In genomic region chr5:120588569-120589094, GRCm38 (mm10) we compare ENCODE assay signal across 8 mouse cellular contexts. TPM values are rescaled to one million over a fixed set of nuclear protein-coding genes. Genes with fewer than 3 reads are reported as not detected.
A peak's percentile ranks its signal among the peaks of the same experiment; 100 is the strongest.
DNase-seq lines count a peak whose midpoint lies in the region; ATAC-seq and TF ChIP-seq lines count a peak whose summit lies in the region.

Tpcn1 (minus strand) TSS chr5:120588673.
Iqcd (plus strand) TSS chr5:120589016.

- DNase-seq in ES-CJ7 (ENCODE audit: low read depth, low spot score): peak; percentile 99
- DNase-seq in cerebellum, adult 11 months: peak; percentile 98
- DNase-seq in heart, postnatal 36 days: peak; percentile 98
- peak; percentile 99 for DNase-seq in layer of hippocampus, adult 2 months (ENCODE audit: low spot score in 2 of 2)
- peak; percentile 100 for DNase-seq in lung, embryonic 14.5 days
- DNase-seq in thymus, adult 2 months: peak; percentile 100

- peak; percentile 95 for TF ChIP-seq POLR2A in olfactory bulb, adult 2 months (IDR thresholded peaks at IDR 0.05; ENCODE audit: insufficient read depth, low read depth, low read length)
- TF ChIP-seq POLR2A in thymus, adult 2 months (IDR thresholded peaks at IDR 0.05; ENCODE audit: control insufficient read depth, extremely low read depth, insufficient read depth, low read length, poor library complexity): peak; percentile 100

- H3K9me3 ChIP-seq in forebrain, embryonic 15.5 days: no peaks in the 10 kb centered on the region
- no peaks in the 10 kb centered on the region for H3K9me3 ChIP-seq in lung, embryonic 14.5 days (ENCODE audit: low read depth, low read length)

- peak; percentile 68 for TF ChIP-seq CTCF in layer of hippocampus, adult 2 months (conservative IDR thresholded peaks at IDR 0.05)
- TF ChIP-seq CTCF in lung, embryonic 14.5 days (IDR thresholded peaks at IDR 0.05; ENCODE audit: low read depth): peak; percentile 36; the same call in 1 of the 2 replicates
- TF ChIP-seq CTCF in olfactory bulb, adult 2 months (IDR thresholded peaks at IDR 0.05; ENCODE audit: insufficient read depth, low read depth, low read length): no peak
- peak; percentile 61; the same call in 1 of the 2 replicates for TF ChIP-seq CTCF in thymus, adult 2 months (IDR thresholded peaks at IDR 0.05; ENCODE audit: borderline replicate concordance, control insufficient read depth, extremely low read depth, insufficient read depth, low read length, poor library complexity)

- H3K9ac ChIP-seq in forebrain, embryonic 15.5 days (replicated peaks): peak within 1 kb of the TSS; percentile 81
- peak within 1 kb of the TSS; percentile 78 for H3K9ac ChIP-seq in lung, embryonic 14.5 days

- peak; percentile 99 for ATAC-seq in forebrain, embryonic 15.5 days (replicated peaks)
- peak; percentile 98 for ATAC-seq in lung, embryonic 14.5 days (ENCODE audit: insufficient read depth)

- no peaks in the 10 kb centered on the region; the same call in 1 of the 2 replicates for H3K36me3 ChIP-seq in forebrain, embryonic 15.5 days
- H3K36me3 ChIP-seq in lung, embryonic 14.5 days (ENCODE audit: insufficient read depth): peaks cover 14% of the 10 kb centered on the region
- peaks cover 14% of the 10 kb centered on the region; the same call in 1 of the 2 replicates for H3K36me3 ChIP-seq in thymus, adult 2 months (ENCODE audit: control insufficient read depth, insufficient read depth, low read length)

- no peaks in the 10 kb centered on the region for H3K27me3 ChIP-seq in forebrain, embryonic 15.5 days
- no peaks in the 10 kb centered on the region for H3K27me3 ChIP-seq in lung, embryonic 14.5 days (ENCODE audit: insufficient read depth, low read length)
- H3K27me3 ChIP-seq in thymus, adult 2 months (ENCODE audit: control insufficient read depth, insufficient read depth, low read length): no peaks in the 10 kb centered on the region

- intact Hi-C loops in heart, postnatal 36 days (cut with DNase I): loop anchor here (2.0 kb wide), 1 partner anchor 78 kb away; the partner anchor contains the start of gene Slc8b1

- WGBS in forebrain, embryonic 15.5 days: under 1% methylated on average over 35 of the region's 35 CpGs
- under 1% methylated on average over 35 of the region's 35 CpGs for WGBS in lung, embryonic 14.5 days
- WGBS in olfactory bulb, adult 2 months: under 1% methylated on average over 35 of the region's 35 CpGs
- WGBS in thymus, adult 2 months: under 1% methylated on average over 35 of the region's 35 CpGs

- H3K4me3 ChIP-seq in forebrain, embryonic 15.5 days: peak within 1 kb of the TSS; percentile 77
- H3K4me3 ChIP-seq in layer of hippocampus, adult 2 months: peak within 1 kb of the TSS; percentile 92
- peak within 1 kb of the TSS; percentile 89 for H3K4me3 ChIP-seq in lung, embryonic 14.5 days (ENCODE audit: low read depth, low read length)
- H3K4me3 ChIP-seq in olfactory bulb, adult 2 months (ENCODE audit: insufficient read depth, low read depth, low read length): peak within 1 kb of the TSS; percentile 58
- H3K4me3 ChIP-seq in thymus, adult 2 months (ENCODE audit: control insufficient read depth, insufficient read depth, low read length): peak within 1 kb of the TSS; percentile 81

- peak within 1 kb of the TSS; percentile 94 for H3K4me2 ChIP-seq in forebrain, embryonic 15.5 days (replicated peaks)
- H3K4me2 ChIP-seq in lung, embryonic 14.5 days: peak within 1 kb of the TSS; percentile 97

- H3K27ac ChIP-seq in forebrain, embryonic 15.5 days (replicated peaks): peak within 1 kb of the TSS; percentile 81
- H3K27ac ChIP-seq in layer of hippocampus, adult 2 months: peak within 1 kb of the TSS; percentile 98
- H3K27ac ChIP-seq in lung, embryonic 14.5 days (ENCODE audit: low read depth): peak within 1 kb of the TSS; percentile 66
- H3K27ac ChIP-seq in olfactory bulb, adult 2 months (ENCODE audit: insufficient read depth, low read depth, low read length): peak within 1 kb of the TSS; percentile 32; the same call in 1 of the 2 replicates
- peak within 1 kb of the TSS; percentile 74 for H3K27ac ChIP-seq in thymus, adult 2 months (ENCODE audit: control insufficient read depth, insufficient read depth, low read length)

- H3K4me1 ChIP-seq in forebrain, embryonic 15.5 days: peaks cover 26% of the 10 kb centered on the region
- peaks cover 12% of the 10 kb centered on the region for H3K4me1 ChIP-seq in lung, embryonic 14.5 days (ENCODE audit: insufficient read depth)
- peaks cover 17% of the 10 kb centered on the region for H3K4me1 ChIP-seq in olfactory bulb, adult 2 months (ENCODE audit: control insufficient read depth, insufficient read depth, low read length)
- H3K4me1 ChIP-seq in thymus, adult 2 months (replicated peaks; ENCODE audit: control insufficient read depth, insufficient read depth, low read length): peaks cover 26% of the 10 kb centered on the region

RNA-seq across cellular contexts. Expression of gene Tpcn1, which starts in this region (rescaled TPM):
- 17.4 and 19.9 TPM in 2 replicates for polyA plus RNA-seq in forebrain, embryonic 15.5 days (2015; fragmentation: Nextera tagmentation; extraction: Ambion mirVana)
- total RNA-seq in heart, postnatal 36 days (2021): 10 to 100 TPM; 32.5 to 36.0 TPM
- total RNA-seq in layer of hippocampus, adult 2 months (2021): 10 to 100 TPM; 34.8 to 40.8 TPM
- polyA plus RNA-seq in lung, embryonic 14.5 days (2014; fragmentation: Nextera tagmentation; extraction: Ambion mirVana): 16.5 and 17.0 TPM in 2 replicates
- not detected in 2 replicates for polyA plus RNA-seq in olfactory bulb, adult 2 months (2012; ENCODE audit: insufficient read depth, insufficient read length, low replicate concordance, missing spikeins)
- polyA plus RNA-seq in thymus, adult 2 months (2012; rRNA removed): 203 and 208 TPM in 2 replicates

RNA-seq across cellular contexts. Expression of gene Iqcd, which starts in this region (rescaled TPM):
- 1.5 and 2.1 TPM in 2 replicates for polyA plus RNA-seq in forebrain, embryonic 15.5 days (2015; fragmentation: Nextera tagmentation; extraction: Ambion mirVana)
- not detected for total RNA-seq in heart, postnatal 36 days (2021)
- total RNA-seq in layer of hippocampus, adult 2 months (2021): 1 to 10 TPM in 1 of 2 experiments, under 1 TPM in 1; 1.00 to 1.2 TPM
- 0.35 and 0.37 TPM in 2 replicates for polyA plus RNA-seq in lung, embryonic 14.5 days (2014; fragmentation: Nextera tagmentation; extraction: Ambion mirVana)
- polyA plus RNA-seq in olfactory bulb, adult 2 months (2012; ENCODE audit: insufficient read depth, insufficient read length, low replicate concordance, missing spikeins): not detected in 2 replicates
- 2.8 and 3.0 TPM in 2 replicates for polyA plus RNA-seq in thymus, adult 2 months (2012; rRNA removed)

Comparison
In these comparisons a context has a peak if more than half of its experiments do, and no peak if none do; other contexts are left out.
1. Peak in every context shown above with its lines: DNase-seq, ATAC-seq, H3K4me3 ChIP-seq and H3K27ac ChIP-seq.
2. H3K27ac ChIP-seq: peak in every context shown above with its lines; median percentile 98 in layer of hippocampus, adult 2 months; 81 in forebrain, embryonic 15.5 days; 74 in thymus, adult 2 months; 66 in lung, embryonic 14.5 days; 32 in olfactory bulb, adult 2 months.